Mouse (Mus musculus) midbrain, embryonic 14.5 days (tissue): ENCODE results near the gene Stom. TPM values are rescaled to one million over a fixed set of nuclear protein-coding genes. Genes with fewer than 3 reads are reported as not detected.

Experiments used
- ATAC-seq: fragments of 200-750 bp; cut with Nextera tagmentation; 2 replicates; pipeline ENCODE4 v1.8.0; 2017; ENCODE audit warnings: moderate number of reproducible peaks, moderate library complexity; ENCODE audit not compliant: low FRiP score, low TSS enrichment
- DNase-seq: peaks from one replicate; pipeline ENCODE4 v3.0.0-alpha.2; 2015
- H3K27ac ChIP-seq: fragments of 300-500 bp; sonication (generic); replicated peaks from 2 replicates; pipeline ENCODE4 v1.5.1; 2014; ENCODE audit warnings: mild to moderate bottlenecking, low read depth, low read length, moderate library complexity
- H3K27me3 ChIP-seq: fragments of 300-500 bp; sonication (generic); 2 replicates; pipeline ENCODE4 v1.6.1; 2014; ENCODE audit warnings: low read length, control low read depth, mixed read lengths; ENCODE audit not compliant: control insufficient read depth, insufficient read depth
- H3K36me3 ChIP-seq: fragments of 300-500 bp; sonication (generic); 2 replicates; pipeline ENCODE4 v1.6.1; 2014; ENCODE audit warnings: low read length, control low read depth; ENCODE audit not compliant: control insufficient read depth, insufficient read depth
- H3K4me1 ChIP-seq: fragments of 300-500 bp; sonication (generic); 2 replicates; pipeline ENCODE4 v1.6.1; 2014; ENCODE audit warnings: mild to moderate bottlenecking, antibody characterized with exemption, low read length, control low read depth; ENCODE audit not compliant: control insufficient read depth, insufficient read depth
- H3K4me2 ChIP-seq: fragments of 300-500 bp; sonication (generic); 2 replicates; pipeline ENCODE4 v1.6.1; 2014; ENCODE audit warnings: mild to moderate bottlenecking, low read length, moderate library complexity
- H3K4me3 ChIP-seq: fragments of 300-500 bp; sonication (generic); replicated peaks from 2 replicates; pipeline ENCODE4 v1.5.1; 2014; ENCODE audit warnings: low read depth, low read length
- H3K9ac ChIP-seq: fragments of 300-500 bp; sonication (generic); replicated peaks from 2 replicates; pipeline ENCODE4 v1.6.1; 2014; ENCODE audit warnings: mild to moderate bottlenecking, low read length, moderate library complexity
- H3K9me3 ChIP-seq: fragments of 300-500 bp; sonication (generic); 2 replicates; pipeline ENCODE4 v1.6.1; 2016; ENCODE audit warnings: low read length, control low read depth, mixed read lengths; ENCODE audit not compliant: control insufficient read depth
- WGBS: fragments of 180-500 bp; shearing (Covaris S2); extraction: QIAGEN DNeasy Blood & Tissue Kit; methylation state at CpG from one replicate; pipeline ENCODE4 v1.1.7; 2014; 5-methylcytosine and 5-hydroxymethylcytosine counted together
- polyA plus RNA-seq: library from polyadenylated mRNA; unstranded; fragments of >200 nt; fragmentation: Nextera tagmentation; extraction: Ambion mirVana; gene quantifications from 2 replicates; pipeline ENCODE4 v1.2.1, GENCODE M21; 2014

The Stom gene
- polyA plus RNA-seq, 1 experiment from 2014 or later, result 11.2 TPM

DNA sequence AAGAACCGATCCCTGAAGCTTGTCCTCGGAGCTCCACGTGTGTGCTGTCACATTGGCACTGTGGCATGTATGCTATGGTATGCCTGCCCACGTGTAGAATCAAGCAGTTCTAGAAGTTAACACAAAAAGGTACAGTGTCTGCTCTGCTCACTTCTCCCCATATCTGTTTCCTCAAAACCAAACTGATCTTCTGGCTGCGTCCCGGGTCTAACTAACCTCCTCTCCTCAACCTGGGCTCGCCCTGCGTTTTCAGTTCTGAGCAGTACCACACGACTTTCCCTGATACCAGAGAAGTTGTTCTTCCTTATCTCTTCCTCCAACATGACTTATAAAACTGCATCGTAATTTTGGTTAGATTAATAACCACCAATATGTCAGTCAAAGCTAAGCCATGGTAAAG is 9.2 kb downstream of the Stom start:
- ATAC-seq (no peak), DNase-seq (no peak)
- Histone ChIP-seq H3K36me3 (no peaks in the 10 kb centered on the region), H3K4me3 (no peak overlapping the region), H3K4me1 (peaks cover 5% of the 10 kb centered on the region; the same call in 1 of the 2 replicates), H3K27ac (no peak overlapping the region), H3K27me3 (no peaks in the 10 kb centered on the region), H3K9me3 (no peaks in the 10 kb centered on the region), H3K9ac (no peak overlapping the region), H3K4me2 (no peak overlapping the region)
- 67% methylated on average over 10 of the region's 10 CpGs for WGBS

DNA sequence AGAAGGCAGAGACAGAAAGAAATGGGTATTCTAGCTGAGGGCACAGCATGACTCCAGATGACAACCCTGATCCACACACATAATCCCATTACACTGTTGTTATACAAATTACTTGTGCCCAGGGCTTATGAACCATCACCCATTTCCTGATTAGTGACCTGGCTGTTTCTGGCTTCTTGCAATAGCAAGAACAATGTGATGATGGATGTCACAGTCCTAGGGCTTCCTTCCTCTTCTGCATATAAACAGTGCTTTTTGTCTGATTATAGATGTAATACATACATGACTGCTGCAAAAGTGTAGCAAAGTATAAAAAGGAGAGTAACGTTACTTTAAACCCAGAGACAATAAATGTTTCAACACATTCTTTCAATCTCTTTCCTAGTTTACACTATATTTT is 9.8 kb downstream of the Stom start:
- DNase-seq, result peak; percentile 21
- Histone ChIP-seq H3K4me2 (no peak overlapping the region), H3K9ac (no peak overlapping the region), H3K4me3 (no peak overlapping the region), H3K9me3 (no peaks in the 10 kb centered on the region), H3K27ac (no peak overlapping the region), H3K4me1 (peaks cover 5% of the 10 kb centered on the region; the same call in 1 of the 2 replicates), H3K27me3 (no peaks in the 10 kb centered on the region), H3K36me3 (no peaks in the 10 kb centered on the region)
- ATAC-seq, result no peak
- WGBS, result 35% methylated on average over 1 of the region's 1 CpGs

DNA sequence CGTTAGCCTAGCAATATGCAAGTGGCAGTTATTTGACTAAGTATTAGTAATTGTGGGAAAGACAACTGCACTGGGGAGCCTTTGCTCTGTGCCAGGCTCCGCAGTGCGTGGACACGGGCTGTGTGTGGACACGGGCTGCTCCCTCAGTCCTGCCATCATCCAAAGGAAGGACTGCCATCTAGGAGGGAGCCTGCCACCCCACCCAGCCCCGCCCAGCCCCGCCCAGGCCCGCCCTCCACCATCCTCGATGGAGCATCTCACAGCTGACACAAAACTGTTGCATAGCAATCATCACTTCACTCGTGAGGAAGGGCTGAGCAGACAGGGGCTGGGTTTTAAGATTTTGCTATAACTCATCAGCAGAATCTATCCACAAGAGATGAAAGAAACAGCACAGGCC is 10.8 kb downstream of the Stom start:
- 73% methylated on average over 10 of the region's 10 CpGs for WGBS
- Histone ChIP-seq H3K9ac (no peak overlapping the region), H3K9me3 (no peaks in the 10 kb centered on the region), H3K4me2 (no peak overlapping the region), H3K4me3 (no peak overlapping the region), H3K36me3 (no peaks in the 10 kb centered on the region), H3K27me3 (no peaks in the 10 kb centered on the region), H3K4me1 (peaks cover 5% of the 10 kb centered on the region; the same call in 1 of the 2 replicates), H3K27ac (no peak overlapping the region)
- DNase-seq (no peak), ATAC-seq (no peak)

DNA sequence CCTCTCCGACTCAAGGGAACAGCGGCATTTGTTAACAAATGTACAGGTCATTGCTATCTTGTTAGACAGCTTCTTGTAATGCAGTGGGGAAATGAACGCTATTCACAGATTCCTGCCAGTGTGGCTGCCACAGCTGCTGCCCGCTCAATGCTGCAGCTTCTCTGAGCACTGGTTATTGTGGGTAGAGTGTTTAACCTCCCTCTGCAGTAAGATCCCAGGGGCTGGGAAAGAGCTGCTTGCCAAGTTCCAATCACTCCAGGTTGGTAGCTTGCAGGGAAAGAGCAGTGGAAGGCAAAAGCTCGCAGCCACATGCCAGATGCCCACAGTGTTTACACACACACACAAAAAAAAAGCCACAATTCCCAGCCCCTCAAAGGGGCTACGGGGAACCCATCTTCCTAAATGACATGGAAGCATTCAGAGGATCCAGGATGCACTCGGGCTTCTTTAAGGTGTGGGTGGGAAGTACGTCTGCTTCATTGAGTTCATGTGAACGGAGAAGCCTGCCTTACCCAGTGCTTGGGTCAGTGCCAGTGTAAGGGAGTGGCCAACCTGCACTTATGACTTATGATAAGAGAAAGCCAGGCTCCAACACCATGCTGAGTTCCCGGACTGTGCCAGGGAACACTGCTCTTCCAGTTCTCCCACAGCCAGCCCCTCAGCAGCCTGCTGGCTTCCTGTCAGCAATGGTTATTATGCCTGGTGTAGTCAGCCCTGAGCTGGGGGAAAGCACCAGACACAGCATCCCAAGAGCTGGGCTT is 14.2 kb downstream of the Stom start:
- Histone ChIP-seq H3K4me1 (peaks cover 10% of the 10 kb centered on the region; the same call in 1 of the 2 replicates), H3K9me3 (no peaks in the 10 kb centered on the region), H3K9ac (no peak overlapping the region), H3K36me3 (no peaks in the 10 kb centered on the region), H3K27ac (0 out of 2 replicates have a peak overlapping the region, but pooled peaks have one; percentile 8), H3K4me3 (no peak overlapping the region), H3K27me3 (no peaks in the 10 kb centered on the region), H3K4me2 (no peak overlapping the region)
- DNase-seq, result peak; percentile 30
- 72% methylated on average over 10 of the region's 10 CpGs for WGBS
- ATAC-seq, result no peak

DNA sequence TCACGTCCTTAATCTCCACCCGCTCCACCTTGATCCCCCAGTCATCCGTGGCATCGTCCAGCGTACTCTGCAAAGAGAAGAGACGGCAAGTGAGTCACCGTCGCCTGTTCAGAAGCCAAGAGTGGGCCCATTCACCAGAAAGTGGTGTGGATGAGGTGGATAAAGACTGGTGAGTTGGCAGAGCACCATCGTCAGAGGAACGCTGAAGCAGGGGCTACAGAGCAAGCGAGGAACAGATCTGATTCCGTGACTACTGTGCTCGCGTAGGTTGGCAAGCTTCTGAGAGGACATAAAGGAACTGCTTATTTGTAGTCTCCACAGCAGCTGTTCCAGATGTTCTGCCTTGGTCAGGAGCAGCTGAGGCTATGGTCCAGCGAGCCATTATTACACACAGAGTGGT is 16.4 kb downstream of the Stom start:
- no peak for DNase-seq
- H3K27ac ChIP-seq, result no peak overlapping the region
- no peaks in the 10 kb centered on the region for H3K36me3 ChIP-seq
- no peaks in the 10 kb centered on the region for H3K27me3 ChIP-seq
- ATAC-seq, result no peak
- no peak overlapping the region for H3K9ac ChIP-seq
- 0 out of 2 replicates have a peak, but pooled peaks cover 5% of the 10 kb centered on the region for H3K4me1 ChIP-seq
- H3K4me2 ChIP-seq, result no peak overlapping the region
- H3K9me3 ChIP-seq, result no peaks in the 10 kb centered on the region
- 91% methylated on average over 15 of the region's 15 CpGs for WGBS
- H3K4me3 ChIP-seq, result no peak overlapping the region

DNA sequence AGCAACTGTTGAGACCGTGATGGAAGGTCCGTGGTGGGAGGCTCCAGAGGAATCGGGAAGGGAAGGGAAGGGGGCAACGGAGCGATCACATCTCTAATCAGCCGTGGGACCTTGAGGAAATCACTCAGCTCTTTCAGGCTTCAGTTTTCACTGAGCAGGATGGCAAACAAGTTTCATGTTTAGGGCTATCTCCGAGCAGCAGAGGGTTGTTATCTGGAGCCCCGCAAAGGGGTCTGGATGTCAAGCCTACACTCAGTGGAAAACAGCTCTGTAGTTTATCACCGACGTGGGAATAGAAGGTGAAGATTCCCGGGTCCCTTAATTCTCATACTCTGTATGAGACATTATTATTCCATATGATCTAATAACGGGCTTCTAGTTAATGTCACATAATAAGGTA is 18.4 kb downstream of the Stom start:
- 0 out of 2 replicates have a peak, but pooled peaks cover 5% of the 10 kb centered on the region for H3K4me1 ChIP-seq
- ATAC-seq (no peak), DNase-seq (no peak)
- H3K27me3 ChIP-seq, result no peaks in the 10 kb centered on the region
- H3K4me2 ChIP-seq, result no peak overlapping the region
- no peak overlapping the region for H3K27ac ChIP-seq
- H3K9ac ChIP-seq, result no peak overlapping the region
- no peaks in the 10 kb centered on the region for H3K9me3 ChIP-seq
- no peaks in the 10 kb centered on the region for H3K36me3 ChIP-seq
- WGBS, result 89% methylated on average over 12 of the region's 12 CpGs
- H3K4me3 ChIP-seq, result no peak overlapping the region

DNA sequence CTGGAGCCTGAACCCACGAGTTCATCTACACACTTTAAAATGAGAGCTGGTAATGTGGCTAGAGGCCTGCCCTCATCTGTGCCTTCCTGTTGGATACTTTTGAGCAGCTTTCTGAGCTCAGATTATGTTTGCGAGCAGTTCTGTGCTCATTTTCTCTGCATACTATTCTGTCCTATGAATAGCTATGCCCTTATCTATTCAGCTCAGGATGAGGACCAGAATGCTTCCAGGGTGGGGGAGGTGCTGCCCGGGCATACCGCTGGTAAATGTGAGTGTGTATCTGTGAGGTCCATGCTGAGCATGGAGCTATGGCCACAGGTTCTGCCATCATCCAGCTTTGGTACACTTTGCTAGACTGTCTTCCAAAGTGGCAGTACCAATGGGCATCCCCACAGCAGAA is 19.2 kb downstream of the Stom start:
- Histone ChIP-seq H3K4me1 (0 out of 2 replicates have a peak, but pooled peaks cover 5% of the 10 kb centered on the region), H3K36me3 (no peaks in the 10 kb centered on the region), H3K4me3 (no peak overlapping the region), H3K27ac (no peak overlapping the region), H3K27me3 (no peaks in the 10 kb centered on the region), H3K9ac (no peak overlapping the region), H3K9me3 (no peaks in the 10 kb centered on the region), H3K4me2 (no peak overlapping the region)
- no peak for DNase-seq
- no peak for ATAC-seq
- 83% methylated on average over 4 of the region's 4 CpGs for WGBS

DNA sequence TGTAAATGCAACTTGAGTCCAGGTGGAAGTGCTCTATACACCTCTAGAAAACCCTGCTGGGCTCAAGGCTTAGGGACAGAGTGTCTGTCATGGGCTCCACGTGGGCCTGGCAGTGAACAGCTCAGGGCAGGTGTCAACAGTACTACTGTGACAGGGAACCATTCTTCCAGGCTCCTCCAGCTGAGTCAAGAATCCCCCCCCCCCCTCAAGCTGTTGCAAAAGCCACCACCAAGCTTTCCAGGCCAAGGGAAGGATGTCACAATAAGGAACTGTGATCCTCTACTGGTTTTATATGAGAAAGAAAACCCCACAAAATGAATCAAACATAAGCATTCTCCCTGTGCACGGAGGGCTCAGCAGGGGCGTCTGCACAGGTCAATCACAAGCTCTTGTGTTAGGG is 22.5 kb downstream of the Stom start:
- Histone ChIP-seq H3K27ac (no peak overlapping the region), H3K9me3 (no peaks in the 10 kb centered on the region), H3K4me1 (0 out of 2 replicates have a peak, but pooled peaks cover under 1% of the 10 kb centered on the region), H3K27me3 (no peaks in the 10 kb centered on the region), H3K9ac (no peak overlapping the region), H3K36me3 (no peaks in the 10 kb centered on the region), H3K4me3 (no peak overlapping the region), H3K4me2 (no peak overlapping the region)
- ATAC-seq, result no peak
- WGBS, result 26% methylated on average over 3 of the region's 3 CpGs
- DNase-seq, result no peak

DNA sequence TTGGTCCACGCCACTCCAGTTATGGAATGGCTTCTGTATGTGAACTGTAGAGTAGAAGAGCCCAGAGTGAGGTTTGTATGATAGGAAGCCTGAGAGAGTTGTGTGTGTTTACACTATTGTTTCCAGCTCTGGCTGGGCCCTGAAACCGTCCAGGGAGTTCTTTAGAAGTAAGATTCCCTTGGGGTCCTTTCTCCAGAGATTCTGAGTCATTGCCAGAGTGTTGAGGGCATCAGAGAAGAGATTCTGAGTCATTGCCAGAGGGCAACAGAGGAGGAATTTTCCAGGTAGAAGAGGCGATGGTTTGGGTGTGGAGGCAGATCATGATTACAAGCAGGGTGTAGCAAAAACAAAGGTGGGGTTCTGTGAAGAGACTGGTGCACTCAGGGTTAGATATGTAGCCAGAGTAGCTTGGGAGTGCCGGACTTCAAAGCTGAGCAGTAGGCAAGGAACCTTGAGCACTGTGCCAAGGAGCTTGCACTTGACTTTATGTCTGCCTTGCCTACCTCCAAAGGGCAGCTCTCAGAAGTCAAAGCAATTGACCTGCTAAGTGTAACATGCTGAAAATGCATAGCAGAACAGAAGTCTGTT is 26.8 kb downstream of the Stom start:
- Histone ChIP-seq H3K27ac (no peak overlapping the region), H3K27me3 (no peaks in the 10 kb centered on the region), H3K4me1 (no peaks in the 10 kb centered on the region), H3K4me3 (no peak overlapping the region), H3K36me3 (no peaks in the 10 kb centered on the region), H3K4me2 (no peak overlapping the region), H3K9me3 (no peaks in the 10 kb centered on the region), H3K9ac (no peak overlapping the region)
- no peak for ATAC-seq
- WGBS, result 89% methylated on average over 4 of the region's 4 CpGs
- DNase-seq, result no peak
